Mouse (Mus musculus): ENCODE results near the gene Sppl2a.

The Sppl2a gene

DNA sequence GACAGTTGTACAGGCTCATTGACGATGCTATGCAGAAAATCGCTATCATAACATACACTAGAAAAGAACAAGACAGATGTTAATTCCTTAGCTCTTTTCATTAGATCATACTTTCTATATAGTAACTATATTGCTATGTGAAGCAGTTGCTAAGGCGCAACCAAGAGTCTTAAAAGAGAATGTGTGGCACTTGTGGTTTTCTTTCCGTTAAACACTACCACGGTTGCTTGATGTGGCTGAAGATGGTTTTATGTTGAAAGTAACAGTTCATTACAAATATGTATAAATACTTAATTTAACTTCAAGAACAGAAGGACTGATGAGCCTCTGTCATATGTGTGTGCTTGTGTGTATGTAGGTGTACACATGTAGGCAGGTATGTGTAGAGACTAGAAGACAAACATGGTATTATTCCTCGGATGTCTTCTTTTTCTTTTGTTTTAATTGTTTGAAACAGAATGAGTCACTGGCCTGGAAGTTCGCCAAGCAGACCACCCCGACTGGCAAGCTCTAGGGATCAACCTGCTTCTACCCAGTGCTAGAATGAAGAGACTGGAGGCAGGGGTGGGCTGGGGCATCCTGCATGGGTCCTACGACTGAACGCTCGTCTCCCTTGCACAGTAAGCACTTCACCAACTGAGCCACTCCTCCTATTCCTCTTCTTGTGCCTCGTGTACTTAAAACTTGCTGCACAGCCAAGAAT lies 12.5 kb downstream of the Sppl2a start:
- TF ChIP-seq GATA4 (IDR thresholded peaks at IDR 0.05; ENCODE audit: insufficient replicate concordance, low read length) = no peak

DNA sequence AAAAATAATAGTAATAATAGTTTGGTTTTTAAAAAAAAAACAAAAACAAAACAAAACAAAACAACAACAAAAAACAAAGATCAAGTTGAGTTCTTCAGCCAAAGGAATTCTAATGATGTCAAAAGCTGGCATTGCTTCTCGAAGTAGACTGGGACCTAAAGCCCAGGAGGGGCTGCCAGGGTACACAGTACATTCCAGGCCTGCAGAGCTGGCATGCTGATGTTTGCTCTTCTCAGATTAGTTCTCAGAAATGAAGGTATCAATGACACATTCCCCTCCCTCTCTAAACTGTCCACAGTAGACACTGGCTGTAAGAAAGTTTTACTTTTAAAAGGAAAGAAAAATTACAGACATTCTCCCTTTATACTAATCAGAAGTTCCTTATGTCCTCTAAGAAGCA lies 16.8 kb downstream of the Sppl2a start:
- TF ChIP-seq GATA4 (IDR thresholded peaks at IDR 0.05; ENCODE audit: insufficient replicate concordance, low read length) = no peak

DNA sequence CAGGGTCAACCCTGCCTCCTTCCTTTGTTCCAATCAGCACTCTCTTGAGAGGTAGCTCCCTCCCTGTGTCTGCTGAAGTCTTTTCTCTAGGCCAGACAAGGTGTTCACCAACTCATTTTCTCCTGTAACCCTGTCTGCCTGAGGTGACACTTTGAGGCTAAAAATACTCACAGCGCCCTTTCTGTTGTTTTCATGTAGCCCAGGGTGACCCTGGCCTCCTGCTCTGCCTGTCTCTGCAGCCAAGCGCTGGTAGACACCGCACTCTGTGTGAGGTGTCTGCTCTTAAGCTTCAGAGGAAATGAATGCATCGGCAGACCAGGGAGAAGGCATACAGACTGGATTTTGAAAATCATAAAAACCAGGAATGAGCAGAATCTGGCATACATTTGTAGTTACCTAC lies 18.9 kb downstream of the Sppl2a start:
- TF ChIP-seq GATA4 (IDR thresholded peaks at IDR 0.05; ENCODE audit: insufficient replicate concordance, low read length) = no peak

DNA sequence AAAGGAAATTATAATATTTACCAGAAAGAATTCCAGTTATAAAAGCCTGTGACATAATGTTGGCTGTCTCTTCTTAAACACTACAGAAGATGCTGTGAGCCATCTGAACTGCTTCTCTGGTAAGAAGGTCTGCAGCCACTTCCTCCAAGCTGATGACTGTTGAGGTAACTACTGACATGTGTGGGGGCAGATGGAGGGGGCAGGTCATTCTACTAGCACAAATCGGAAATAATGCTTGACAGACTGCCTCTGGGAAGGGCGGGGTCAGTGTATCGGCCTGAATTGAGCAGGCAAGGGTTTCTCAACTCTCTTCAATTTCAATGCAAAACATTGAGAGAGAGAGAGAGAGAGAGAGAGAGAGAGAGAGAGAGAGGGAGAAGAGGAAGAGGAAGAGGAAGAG lies 28.9 kb downstream of the Sppl2a start:
- no peak for TF ChIP-seq GATA4 (IDR thresholded peaks at IDR 0.05; ENCODE audit: insufficient replicate concordance, low read length)

DNA sequence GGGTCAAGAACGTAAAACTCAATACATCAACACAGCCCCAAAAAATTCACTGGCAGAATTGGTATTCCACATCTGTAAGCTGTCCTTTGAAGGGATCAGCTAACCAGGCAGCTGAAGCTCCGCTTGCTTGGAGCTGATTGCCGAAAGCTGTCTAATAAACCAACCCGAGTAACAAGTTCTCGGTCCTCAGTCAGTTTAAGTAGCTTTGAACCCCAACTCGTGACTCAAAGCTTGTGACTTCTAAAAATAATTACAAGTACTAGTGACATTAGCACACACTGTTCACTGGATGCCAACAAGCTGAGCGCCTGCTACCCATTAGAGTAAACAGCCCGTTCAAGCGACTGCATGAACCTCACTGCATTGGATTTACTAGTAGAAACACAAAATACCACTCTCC lies 35.5 kb downstream of the Sppl2a start:
- TF ChIP-seq GATA4 (IDR thresholded peaks at IDR 0.05; ENCODE audit: insufficient replicate concordance, low read length) = no peak

DNA sequence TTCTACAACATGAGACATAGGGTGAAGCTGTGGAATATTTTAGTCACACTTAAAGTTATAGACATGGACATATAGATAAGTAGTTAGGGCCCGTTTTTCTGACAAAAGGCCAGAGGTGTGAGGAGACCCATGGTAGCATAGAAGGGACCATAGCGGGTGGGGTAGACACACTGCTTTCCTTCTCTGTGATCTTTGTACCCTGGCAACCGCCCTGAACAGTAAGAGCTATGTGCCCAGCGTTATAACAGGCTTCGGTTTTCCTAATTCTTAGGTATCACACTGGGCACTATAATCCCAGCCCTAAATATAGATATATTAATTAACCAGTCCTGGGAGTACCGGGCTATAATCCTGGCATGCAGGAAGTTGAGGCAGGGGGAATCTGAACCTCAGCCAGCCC lies 36.1 kb downstream of the Sppl2a start:
- TF ChIP-seq GATA4 (IDR thresholded peaks at IDR 0.05; ENCODE audit: insufficient replicate concordance, low read length) = no peak

DNA sequence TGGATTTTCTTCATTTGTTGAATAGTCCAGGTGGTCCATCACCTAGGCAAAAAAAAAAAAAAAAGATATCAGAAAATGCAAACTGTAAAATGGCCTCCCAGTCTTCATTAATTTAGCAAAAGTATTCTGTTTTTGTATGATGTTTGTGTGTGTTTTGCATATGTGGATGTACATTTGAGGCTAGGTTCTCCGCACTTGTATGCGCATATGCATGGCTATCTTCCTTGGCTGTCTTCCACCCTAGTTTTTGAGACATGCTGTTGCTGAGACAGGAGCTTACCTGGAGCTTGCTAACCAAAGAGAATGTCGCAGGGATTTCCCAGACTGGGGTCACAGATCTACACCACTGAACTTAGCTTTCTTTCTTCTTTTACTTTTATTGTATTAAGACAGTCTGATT lies 38.8 kb downstream of the Sppl2a start:
- TF ChIP-seq GATA4 (IDR thresholded peaks at IDR 0.05; ENCODE audit: insufficient replicate concordance, low read length) = no peak

DNA sequence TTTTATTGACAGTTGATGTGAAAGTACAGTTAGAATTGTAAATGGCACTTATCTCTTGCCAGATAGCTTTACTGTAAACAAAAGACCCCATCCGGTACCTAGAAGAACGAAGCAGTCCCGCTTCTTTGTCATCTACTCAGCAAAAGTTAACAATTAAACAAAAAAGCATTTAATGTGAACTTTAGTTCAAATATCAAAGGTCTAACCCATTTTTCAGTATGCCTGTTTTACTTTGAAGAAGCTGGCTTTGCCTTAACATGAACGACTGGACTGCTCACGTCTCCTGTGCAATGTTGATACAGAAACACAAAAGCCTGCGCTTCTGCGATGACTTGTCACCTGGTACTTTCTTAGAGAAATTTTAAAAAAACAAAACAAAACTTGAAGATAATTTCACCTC lies 40.7 kb downstream of the Sppl2a start:
- no peak for TF ChIP-seq GATA4 (IDR thresholded peaks at IDR 0.05; ENCODE audit: insufficient replicate concordance, low read length)

DNA sequence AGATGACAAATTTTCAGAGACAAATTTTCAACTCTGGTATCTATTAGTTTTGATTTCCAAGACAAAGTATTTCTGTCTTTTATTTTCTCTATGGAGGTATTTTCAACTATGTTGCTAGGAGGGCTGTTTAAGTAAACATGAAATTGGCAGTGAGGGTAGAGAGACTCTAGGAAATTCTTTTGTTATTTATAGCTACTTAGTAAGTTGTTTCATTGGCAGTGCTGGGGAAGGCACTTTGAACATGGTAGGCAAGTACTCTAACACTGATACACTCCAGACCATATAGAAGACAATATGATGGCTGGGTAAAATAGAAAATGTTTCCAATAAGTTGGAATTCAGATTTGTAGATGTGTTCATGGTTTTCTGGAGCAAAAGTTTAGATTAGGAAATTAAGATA lies 41.3 kb downstream of the Sppl2a start:
- no peak for TF ChIP-seq GATA4 (IDR thresholded peaks at IDR 0.05; ENCODE audit: insufficient replicate concordance, low read length)

DNA sequence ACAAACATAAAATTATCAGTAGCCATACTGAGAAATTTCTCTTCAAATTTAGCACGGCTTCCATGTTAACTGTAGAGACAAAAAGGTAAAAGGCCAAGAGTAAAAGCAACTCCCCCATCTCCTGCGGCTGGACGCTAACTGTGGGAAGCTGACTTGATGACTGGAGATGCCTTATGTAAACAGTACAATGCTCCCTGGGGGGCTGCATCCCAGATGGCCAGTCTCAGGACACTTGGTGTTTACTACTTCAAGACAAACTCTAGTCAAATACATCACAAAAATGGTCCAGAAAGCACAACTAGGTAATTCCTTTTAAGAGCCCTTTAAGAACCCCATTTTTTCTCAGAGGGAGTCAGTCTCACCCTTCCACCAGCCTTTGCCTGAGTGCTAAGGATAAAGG lies 45.9 kb downstream of the Sppl2a start:
- no peak for TF ChIP-seq GATA4 (IDR thresholded peaks at IDR 0.05; ENCODE audit: insufficient replicate concordance, low read length)

DNA sequence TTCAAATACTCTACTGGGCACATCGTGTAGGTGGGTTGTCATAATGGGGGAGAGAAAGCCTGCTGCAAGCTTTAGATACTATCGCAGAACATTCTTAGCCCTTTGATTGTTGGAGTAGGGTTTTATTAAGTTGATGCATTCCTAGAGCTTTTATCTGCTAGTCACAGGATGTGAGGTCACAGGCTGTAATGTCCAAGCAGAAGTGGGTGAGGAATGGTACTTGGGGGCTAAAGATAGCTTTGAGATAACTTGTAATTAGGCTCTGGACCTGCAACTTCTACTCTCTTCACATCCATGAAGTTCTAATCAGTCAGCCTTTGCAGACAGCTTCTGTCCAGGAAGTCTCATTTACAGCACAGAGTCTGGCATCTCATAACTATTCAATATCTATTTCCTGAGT lies 47.2 kb downstream of the Sppl2a start:
- TF ChIP-seq GATA4 (IDR thresholded peaks at IDR 0.05; ENCODE audit: insufficient replicate concordance, low read length) = no peak

DNA sequence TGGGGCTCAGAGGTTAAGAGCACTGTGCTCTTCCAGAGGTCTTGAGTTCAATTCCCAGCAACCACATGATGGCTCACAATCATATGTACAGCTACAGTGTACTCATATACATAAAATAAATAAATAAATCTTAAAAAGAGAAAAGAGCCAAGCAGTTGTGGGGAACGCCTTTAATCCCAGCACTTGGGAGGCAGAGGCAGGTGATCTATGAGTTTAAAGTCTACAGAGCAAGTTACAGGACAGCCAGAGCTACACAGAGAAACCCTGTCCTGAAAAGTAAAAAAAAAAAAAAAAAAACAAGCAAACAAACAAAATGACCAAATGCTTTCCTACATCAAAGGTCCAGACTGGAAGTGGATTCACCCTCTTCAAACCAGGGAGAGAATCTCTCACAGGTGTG lies 55.0 kb downstream of the Sppl2a start:
- no peak for TF ChIP-seq GATA4 (IDR thresholded peaks at IDR 0.05; ENCODE audit: insufficient replicate concordance, low read length)

DNA sequence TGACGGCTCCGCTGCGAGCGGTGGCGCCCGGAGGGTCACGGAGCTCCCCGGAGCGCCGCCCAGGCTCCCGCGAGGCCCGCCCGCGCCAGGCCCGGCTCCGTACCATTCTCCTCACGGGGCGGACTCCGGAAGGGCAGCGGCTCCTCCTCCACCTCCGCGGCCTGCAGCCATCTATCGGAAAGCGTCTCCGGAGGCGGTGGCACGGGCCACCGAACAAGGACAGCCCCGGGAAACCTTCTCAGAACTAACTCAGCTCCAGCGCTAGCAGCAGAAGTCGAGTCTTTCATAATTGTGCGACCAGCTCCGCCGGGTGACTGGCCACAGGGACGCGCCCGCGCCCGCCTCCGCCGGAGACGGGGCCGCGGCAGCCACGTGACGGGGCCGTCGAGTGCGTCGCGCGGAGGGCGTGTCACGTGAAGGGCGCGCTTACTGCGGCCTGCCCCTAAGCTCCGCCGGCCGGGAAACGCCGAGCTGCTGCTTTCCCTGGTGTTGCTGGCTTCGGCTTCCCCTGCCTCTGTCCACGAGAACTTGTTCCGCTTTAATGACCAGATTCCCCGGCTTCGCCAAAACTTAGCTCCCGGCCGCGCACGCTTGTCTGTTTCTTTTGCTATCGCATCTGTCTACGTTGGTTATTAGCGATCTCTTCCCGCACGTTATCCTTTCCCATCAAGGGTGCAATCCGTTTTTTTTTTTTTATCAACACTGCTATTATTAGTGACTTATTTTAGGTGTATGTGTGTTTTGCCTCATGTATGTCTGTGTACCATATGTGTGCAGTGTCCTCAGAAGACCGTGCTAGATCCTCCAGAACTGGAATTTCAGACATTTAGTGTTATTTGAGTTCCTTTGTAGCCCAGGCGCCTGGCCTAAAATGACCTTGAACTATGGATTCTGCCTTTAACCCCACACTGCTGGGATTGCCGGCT lies 56.9 kb downstream of the Sppl2a start, which contains the start of gene Trpm7:
Trpm7 (minus strand) TSS at position 360 of the 926 bp plus-strand sequence.
- peak; percentile 12; the same call in 1 of the 2 replicates for TF ChIP-seq GATA4 (IDR thresholded peaks at IDR 0.05; ENCODE audit: insufficient replicate concordance, low read length)

DNA sequence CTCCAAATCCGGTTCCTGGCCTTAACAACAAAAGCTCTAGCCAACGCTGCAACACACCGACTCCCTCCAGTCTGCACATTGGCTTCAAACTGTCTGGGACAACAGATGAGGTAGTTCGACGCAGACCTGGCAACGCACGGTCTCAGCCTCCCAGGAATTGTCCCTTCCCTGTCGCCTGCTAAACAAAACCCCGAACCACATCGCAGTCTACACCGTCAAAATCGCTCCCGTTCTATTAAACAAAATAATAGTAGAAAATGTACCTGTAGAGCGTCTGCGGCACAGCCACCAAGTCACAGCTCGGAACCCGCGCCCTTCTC lies 57.6 kb downstream of the Sppl2a start:
- no peak for TF ChIP-seq GATA4 (IDR thresholded peaks at IDR 0.05; ENCODE audit: insufficient replicate concordance, low read length)

DNA sequence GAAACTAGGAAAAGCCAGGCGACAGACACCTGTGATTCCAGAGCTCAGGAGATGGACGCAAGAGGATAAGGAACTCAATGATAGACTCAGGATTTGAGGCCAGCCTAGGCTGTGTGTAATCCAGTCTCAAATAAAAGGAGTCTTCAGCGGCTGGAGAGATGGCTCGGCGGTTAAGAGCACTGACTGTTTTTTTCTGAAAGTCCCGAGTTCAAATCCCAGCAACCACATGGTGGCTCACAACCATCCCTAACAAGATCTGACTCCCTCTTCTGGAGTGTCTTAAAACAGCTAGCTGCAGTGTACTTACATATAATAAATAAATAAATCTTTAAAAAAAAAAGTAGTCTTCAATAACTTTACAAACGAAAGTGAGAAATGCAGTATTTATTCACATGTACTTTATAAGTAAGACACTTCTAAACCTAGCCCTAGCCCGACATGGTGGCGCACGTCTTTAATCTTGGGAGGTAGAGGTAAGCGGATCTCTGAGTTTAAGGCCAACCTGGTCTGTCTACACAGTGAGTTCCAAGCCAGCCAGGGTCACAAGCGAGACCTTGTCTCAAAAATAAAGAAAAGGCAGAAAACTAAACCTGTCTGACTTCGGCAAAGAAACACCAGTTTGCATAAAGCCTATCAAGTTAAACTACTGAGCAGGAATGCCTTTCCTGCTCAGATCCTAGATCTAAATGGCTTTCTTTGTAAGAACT lies 58.1 kb downstream of the Sppl2a start:
- TF ChIP-seq GATA4 (IDR thresholded peaks at IDR 0.05; ENCODE audit: insufficient replicate concordance, low read length) = no peak

DNA sequence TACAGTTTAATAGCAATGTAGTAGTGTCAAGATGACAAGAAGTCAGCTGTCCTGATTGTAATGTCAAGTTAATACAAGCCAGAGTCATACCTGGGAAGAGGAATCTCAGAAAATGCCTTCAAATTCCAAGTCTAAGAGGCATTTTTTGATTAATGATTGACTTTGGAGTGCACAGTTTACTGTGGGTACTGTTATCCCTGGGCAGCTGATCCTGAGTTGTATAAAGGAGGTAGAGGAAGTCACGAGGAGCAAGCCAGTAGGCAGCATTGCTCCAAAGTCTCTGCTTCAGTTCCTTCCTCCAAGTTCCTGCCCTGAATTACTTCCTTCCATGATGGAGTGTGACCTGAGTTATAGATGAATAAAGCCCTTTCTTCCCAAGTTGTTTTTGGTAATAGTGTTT lies 66.7 kb downstream of the Sppl2a start:
- TF ChIP-seq GATA4 (IDR thresholded peaks at IDR 0.05; ENCODE audit: insufficient replicate concordance, low read length) = no peak
